Mouse (Mus musculus) intestine, embryonic 14.5 days (tissue): ENCODE results near the gene Hook1. TPM values are rescaled to one million over a fixed set of nuclear protein-coding genes. Genes with fewer than 3 reads are reported as not detected.

Experiments
- ATAC-seq: fragments of 200-750 bp; cut with Nextera tagmentation; replicated peaks from 2 replicates; pipeline ENCODE4 v1.8.0; 2017; ENCODE audit warnings: low read depth, moderate number of reproducible peaks, moderate TSS enrichment, moderate library complexity; ENCODE audit not compliant: low FRiP score, low TSS enrichment
- DNase-seq: peaks from one replicate; pipeline ENCODE4 v3.0.0-alpha.2; 2018; ENCODE audit warnings: low spot score
- H3K27ac ChIP-seq: fragments of 300-500 bp; sonication (generic); 2 replicates; pipeline ENCODE4 v1.5.1; 2014; ENCODE audit warnings: low read depth, mild to moderate bottlenecking, control low read depth
- H3K27me3 ChIP-seq: fragments of 300-500 bp; sonication (generic); replicated peaks from 2 replicates; pipeline ENCODE4 v1.6.1; 2014; ENCODE audit warnings: low read length, control low read depth; ENCODE audit not compliant: control insufficient read depth, insufficient read depth
- H3K36me3 ChIP-seq: fragments of 300-500 bp; sonication (generic); 2 replicates; pipeline ENCODE4 v1.6.1; 2014; ENCODE audit warnings: low read length, control low read depth; ENCODE audit not compliant: control insufficient read depth, insufficient read depth
- H3K4me1 ChIP-seq: fragments of 300-500 bp; sonication (generic); replicated peaks from 2 replicates; pipeline ENCODE4 v1.6.1; 2014; ENCODE audit warnings: low read length, control low read depth, mixed read lengths; ENCODE audit not compliant: control insufficient read depth, insufficient read depth
- H3K4me2 ChIP-seq: fragments of 300-500 bp; sonication (generic); 2 replicates; pipeline ENCODE4 v1.6.1; 2014; ENCODE audit warnings: low read length
- H3K4me3 ChIP-seq: fragments of 300-500 bp; sonication (generic); 2 replicates; pipeline ENCODE4 v1.5.1; 2014; ENCODE audit warnings: low read depth, low read length, control low read depth, mixed read lengths
- H3K9ac ChIP-seq: fragments of 300-500 bp; sonication (generic); 2 replicates; pipeline ENCODE4 v1.6.1; 2014; ENCODE audit warnings: mild to moderate bottlenecking, low read length
- H3K9me3 ChIP-seq: fragments of 300-500 bp; sonication (generic); 2 replicates; pipeline ENCODE4 v1.6.1; 2016; ENCODE audit warnings: low read length, control low read depth; ENCODE audit not compliant: control insufficient read depth
- WGBS: fragments of 180-500 bp; shearing (Covaris S2); extraction: QIAGEN DNeasy Blood & Tissue Kit; methylation state at CpG from one replicate; pipeline ENCODE4 v1.1.7; 2014; 5-methylcytosine and 5-hydroxymethylcytosine counted together
- polyA plus RNA-seq: library from polyadenylated mRNA; unstranded; fragments of >200 nt; fragmentation: Nextera tagmentation; extraction: Ambion mirVana; gene quantifications from 2 replicates; pipeline ENCODE4 v1.2.1, GENCODE M21; 2014

Gene Hook1
- polyA plus RNA-seq, 1 experiment from 2014 or later, result 38.3 TPM

DNA sequence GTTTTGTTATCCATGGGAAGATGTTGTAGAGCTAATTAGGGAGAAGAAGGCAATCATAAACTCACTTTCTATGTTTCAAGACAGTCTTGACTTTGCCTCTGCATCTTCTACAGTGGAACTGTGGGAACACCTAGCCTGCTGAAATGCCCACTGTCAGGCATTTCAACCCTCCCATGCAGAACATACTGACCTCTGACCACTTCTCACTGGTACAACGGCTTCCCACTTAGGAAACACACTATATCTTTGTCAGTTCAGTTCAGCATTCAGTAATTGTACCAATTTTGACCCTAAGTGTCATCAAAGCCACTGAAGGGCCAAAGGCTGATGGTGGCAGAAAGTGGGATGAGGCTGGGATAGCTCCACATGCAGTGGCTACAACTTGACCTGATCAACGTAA is 95.0 kb downstream of the Hook1 start:
- Histone ChIP-seq H3K4me2 (no peak overlapping the region), H3K9ac (no peak overlapping the region), H3K4me3 (no peak overlapping the region), H3K27ac (no peak overlapping the region), H3K9me3 (no peaks in the 10 kb centered on the region), H3K36me3 (no peaks in the 10 kb centered on the region), H3K27me3 (no peaks in the 10 kb centered on the region), H3K4me1 (no peaks in the 10 kb centered on the region)
- no peak for ATAC-seq
- WGBS, result 83% methylated on average over 2 of the region's 2 CpGs
- DNase-seq, result no peak

Other genes starting within 250 kb of the Hook1 start
- gene Cyp2j13, start 110.3 kb downstream of the Hook1 start, polyA plus RNA-seq, result not detected in 2 replicates
- gene Cyp2j12, start 173.9 kb downstream of the Hook1 start, polyA plus RNA-seq, result not detected in 2 replicates